Mouse (Mus musculus) forebrain, embryonic 14.5 days (tissue): ENCODE measurements around the gene Olfr1280. TPM values are rescaled to one million over a fixed set of nuclear protein-coding genes. Genes with fewer than 3 reads are reported as not detected.

Experiments
- ATAC-seq: fragments of 200-750 bp; cut with Nextera tagmentation; 2 replicates; pipeline ENCODE4 v1.8.0; 2017; ENCODE audit warnings: mild to moderate bottlenecking, moderate library complexity
- DNase-seq: peaks from one replicate; pipeline ENCODE4 v3.0.0-alpha.2; 2015; ENCODE audit warnings: low spot score
- H3K27ac ChIP-seq: fragments of 300-500 bp; sonication (generic); 2 replicates; pipeline ENCODE4 v1.5.1; 2014; ENCODE audit warnings: low read depth, mild to moderate bottlenecking, control low read depth, low read length, moderate library complexity
- H3K27me3 ChIP-seq: fragments of 300-500 bp; sonication (generic); replicated peaks from 2 replicates; pipeline ENCODE4 v1.6.1; 2014; ENCODE audit warnings: low read length, control low read depth, mixed read lengths; ENCODE audit not compliant: control insufficient read depth, insufficient read depth
- H3K36me3 ChIP-seq: fragments of 300-500 bp; sonication (generic); 2 replicates; pipeline ENCODE4 v1.6.1; 2014; ENCODE audit warnings: low read length, control low read depth; ENCODE audit not compliant: control insufficient read depth, insufficient read depth
- H3K4me1 ChIP-seq: fragments of 300-500 bp; sonication (generic); 2 replicates; pipeline ENCODE4 v1.6.1; 2014; ENCODE audit warnings: antibody characterized with exemption, low read length, control low read depth; ENCODE audit not compliant: control insufficient read depth, insufficient read depth
- H3K4me2 ChIP-seq: fragments of 300-500 bp; sonication (generic); 2 replicates; pipeline ENCODE4 v1.6.1; 2014; ENCODE audit warnings: mild to moderate bottlenecking, control low read depth, low read length
- H3K4me3 ChIP-seq: fragments of 300-500 bp; sonication (generic); 2 replicates; pipeline ENCODE4 v1.5.1; 2014; ENCODE audit warnings: low read depth, low read length, control low read depth
- H3K9ac ChIP-seq: fragments of 300-500 bp; sonication (generic); 2 replicates; pipeline ENCODE4 v1.6.1; 2014; ENCODE audit warnings: mild to moderate bottlenecking, low read length, control low read depth, moderate library complexity
- H3K9me3 ChIP-seq: fragments of 300-500 bp; sonication (generic); replicated peaks from 2 replicates; pipeline ENCODE4 v1.6.1; 2016; ENCODE audit warnings: low read length, control low read depth, mixed read lengths; ENCODE audit not compliant: control insufficient read depth
- WGBS: fragments of 180-500 bp; shearing (Covaris S2); extraction: QIAGEN DNeasy Blood & Tissue Kit; methylation state at CpG from one replicate; pipeline ENCODE4 v1.1.7; 2014; 5-methylcytosine and 5-hydroxymethylcytosine counted together
- polyA plus RNA-seq: library from polyadenylated mRNA; unstranded; fragments of >200 nt; fragmentation: Nextera tagmentation; extraction: Ambion mirVana; gene quantifications from 2 replicates; pipeline ENCODE4 v1.2.1, GENCODE M21; 2014

Olfr1280 gene
- polyA plus RNA-seq, 1 experiment from 2014 or later = not detected

DNA sequence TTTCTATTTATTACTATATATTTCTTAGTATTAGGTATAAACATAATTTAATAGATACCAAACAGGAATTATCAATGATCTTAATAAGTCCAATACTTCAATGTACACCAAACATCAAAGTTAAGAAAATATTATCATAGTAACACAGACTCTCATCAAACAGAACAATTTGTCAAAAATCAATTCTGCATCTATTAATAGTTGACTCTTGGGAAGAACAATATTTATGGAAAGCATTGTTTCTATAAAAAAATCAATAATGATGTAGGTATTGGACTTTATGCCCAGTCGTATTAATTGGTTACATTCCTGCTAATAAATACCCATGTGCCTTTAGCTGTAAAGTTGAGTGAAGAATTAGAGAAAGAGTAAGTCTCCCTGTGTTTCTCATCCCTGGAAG, 61.4 kb downstream of the Olfr1280 start, which contains the start of gene Olfr1284:
Gene Olfr1284, plus strand, starts transcription at position 301 of the 400 bp plus-strand sequence.
- Histone ChIP-seq H3K36me3 (no peaks in the 10 kb centered on the region), H3K4me2 (no peak within 1 kb of the TSS), H3K9ac (no peak within 1 kb of the TSS), H3K9me3 (no peaks in the 10 kb centered on the region), H3K4me1 (no peaks in the 10 kb centered on the region), H3K4me3 (no peak within 1 kb of the TSS), H3K27me3 (no peaks in the 10 kb centered on the region), H3K27ac (no peak within 1 kb of the TSS)
- WGBS = 94% methylated on average over 1 of the region's 1 CpGs
- DNase-seq = no peak
- ATAC-seq = no peak

Other genes starting within 250 kb of the Olfr1280 start
- not detected in 2 replicates for gene Gm13941, start 208.0 kb upstream of the Olfr1280 start, polyA plus RNA-seq
- gene Gm15130, start 161.1 kb upstream of the Olfr1280 start, polyA plus RNA-seq = not detected in 2 replicates
- not detected in 2 replicates for gene 4930430A15Rik, start 84.4 kb upstream of the Olfr1280 start, polyA plus RNA-seq
- gene Olfr1275, start 78.7 kb upstream of the Olfr1280 start, polyA plus RNA-seq = not detected in 2 replicates
- gene Olfr1276, start 59.5 kb upstream of the Olfr1280 start, polyA plus RNA-seq = not detected in 2 replicates
- gene Olfr1277, start 39.9 kb upstream of the Olfr1280 start, polyA plus RNA-seq = not detected in 2 replicates
- gene Olfr1278, start 23.9 kb upstream of the Olfr1280 start, polyA plus RNA-seq = not detected in 2 replicates
- gene Olfr1279, start 13.4 kb upstream of the Olfr1280 start, polyA plus RNA-seq = not detected in 2 replicates
- not detected in 2 replicates for gene Olfr1281, start 12.5 kb downstream of the Olfr1280 start, polyA plus RNA-seq
- gene Olfr1282, start 22.1 kb downstream of the Olfr1280 start, polyA plus RNA-seq = not detected in 2 replicates
- gene Olfr1283, start 52.8 kb downstream of the Olfr1280 start, polyA plus RNA-seq = not detected in 2 replicates
- gene Olfr1284, start 61.5 kb downstream of the Olfr1280 start, polyA plus RNA-seq = not detected in 2 replicates
- not detected in 2 replicates for gene Olfr1286, start 109.1 kb downstream of the Olfr1280 start, polyA plus RNA-seq
- not detected in 2 replicates for gene Olfr1287, start 135.1 kb downstream of the Olfr1280 start, polyA plus RNA-seq
- gene Olfr1288, start 160.1 kb downstream of the Olfr1280 start, polyA plus RNA-seq = not detected in 2 replicates
- gene Olfr1289, start 166.8 kb downstream of the Olfr1280 start, polyA plus RNA-seq = not detected in 2 replicates
- not detected in 2 replicates for gene Olfr1290, start 179.8 kb downstream of the Olfr1280 start, polyA plus RNA-seq
- not detected in 2 replicates for gene Olfr1291-ps1, start 183.2 kb downstream of the Olfr1280 start, polyA plus RNA-seq
- not detected in 2 replicates for gene Olfr1293-ps, start 211.2 kb downstream of the Olfr1280 start, polyA plus RNA-seq
- not detected in 2 replicates for gene Olfr1294, start 226.3 kb downstream of the Olfr1280 start, polyA plus RNA-seq